Mouse (Mus musculus): Measurements from ENCODE around the gene Mael.
A peak's percentile ranks its signal among the peaks of the same experiment; 100 is the strongest.

The Mael gene

DNA sequence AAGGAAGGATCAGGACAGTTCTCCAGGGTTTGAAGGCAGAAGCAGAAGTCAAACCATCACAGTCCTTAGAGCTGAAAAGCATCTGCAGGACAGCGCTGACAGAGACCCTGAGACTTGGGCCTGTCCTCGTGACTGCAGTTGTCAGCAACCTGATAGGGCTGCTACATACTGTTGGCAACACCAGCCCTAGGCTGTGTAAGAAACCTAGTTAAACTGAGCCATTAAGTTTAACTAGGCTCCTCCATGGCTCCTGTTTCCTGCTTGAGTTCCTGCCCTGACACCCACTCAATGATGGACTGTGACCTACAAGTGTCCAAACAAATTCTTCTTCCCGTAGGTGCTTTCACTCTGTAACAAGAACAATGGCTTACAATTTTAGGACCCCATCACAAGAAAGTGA, 33.4 kb downstream of the Mael start:
- DNase-seq, result no peak

DNA sequence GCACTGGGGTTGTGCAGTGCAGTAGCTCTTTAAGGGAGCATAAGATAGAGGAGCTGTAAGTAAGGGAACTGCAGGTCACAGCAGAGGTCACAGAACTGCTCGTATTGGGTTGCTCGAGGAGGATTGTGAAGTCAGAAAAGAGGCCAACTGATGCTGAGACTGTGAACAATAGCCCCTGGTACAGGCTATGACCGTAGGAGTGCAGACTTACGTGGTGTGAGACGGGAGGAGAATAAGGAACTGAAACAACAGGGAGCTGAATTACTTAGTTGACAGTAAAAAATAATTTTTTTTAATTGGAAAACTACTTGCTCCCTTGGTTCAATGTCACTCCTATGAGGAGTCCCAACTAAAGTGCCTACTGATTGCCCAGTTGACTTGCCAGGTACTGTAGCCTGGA, 34.4 kb downstream of the Mael start:
- DNase-seq, result no peak

DNA sequence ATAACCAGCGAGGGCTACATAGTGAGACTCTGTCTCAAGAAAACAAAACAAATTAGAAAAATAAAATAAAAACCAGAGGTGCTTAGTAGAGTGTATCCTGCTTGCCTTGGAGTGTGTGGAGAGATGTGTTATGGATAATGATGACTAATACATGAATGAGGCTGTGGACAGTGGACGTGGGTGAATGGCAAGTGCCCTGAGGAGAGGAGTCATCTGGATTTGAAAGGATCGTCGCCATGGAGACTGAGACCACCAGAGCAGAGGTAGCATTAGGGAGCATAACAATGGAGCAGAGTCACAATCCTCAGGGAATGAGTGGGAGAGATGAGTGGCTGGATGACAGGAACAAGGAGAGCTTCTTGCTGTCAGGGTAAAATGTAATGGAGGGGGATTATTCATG, 48.7 kb downstream of the Mael start:
- no peak for DNase-seq

DNA sequence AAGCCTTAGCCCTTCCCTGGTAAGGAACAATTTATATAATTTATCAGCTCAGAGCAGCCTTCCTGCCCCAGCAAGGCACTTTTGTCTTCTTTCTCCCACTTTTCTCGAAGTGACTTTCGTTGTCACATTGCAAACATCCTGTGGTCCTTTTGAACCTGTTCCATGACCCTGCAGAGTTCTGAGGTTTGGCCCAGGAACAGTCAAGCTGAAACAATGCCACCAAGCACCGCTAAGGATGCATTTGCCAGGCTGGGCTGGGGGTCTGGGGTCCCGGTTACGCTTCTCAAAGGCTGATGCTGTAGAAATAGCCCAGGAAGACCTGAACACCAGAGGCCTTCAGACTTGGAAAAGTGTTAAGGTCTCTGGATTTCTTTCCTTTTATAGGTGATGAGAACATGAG, 53.2 kb downstream of the Mael start:
- no peak for DNase-seq

DNA sequence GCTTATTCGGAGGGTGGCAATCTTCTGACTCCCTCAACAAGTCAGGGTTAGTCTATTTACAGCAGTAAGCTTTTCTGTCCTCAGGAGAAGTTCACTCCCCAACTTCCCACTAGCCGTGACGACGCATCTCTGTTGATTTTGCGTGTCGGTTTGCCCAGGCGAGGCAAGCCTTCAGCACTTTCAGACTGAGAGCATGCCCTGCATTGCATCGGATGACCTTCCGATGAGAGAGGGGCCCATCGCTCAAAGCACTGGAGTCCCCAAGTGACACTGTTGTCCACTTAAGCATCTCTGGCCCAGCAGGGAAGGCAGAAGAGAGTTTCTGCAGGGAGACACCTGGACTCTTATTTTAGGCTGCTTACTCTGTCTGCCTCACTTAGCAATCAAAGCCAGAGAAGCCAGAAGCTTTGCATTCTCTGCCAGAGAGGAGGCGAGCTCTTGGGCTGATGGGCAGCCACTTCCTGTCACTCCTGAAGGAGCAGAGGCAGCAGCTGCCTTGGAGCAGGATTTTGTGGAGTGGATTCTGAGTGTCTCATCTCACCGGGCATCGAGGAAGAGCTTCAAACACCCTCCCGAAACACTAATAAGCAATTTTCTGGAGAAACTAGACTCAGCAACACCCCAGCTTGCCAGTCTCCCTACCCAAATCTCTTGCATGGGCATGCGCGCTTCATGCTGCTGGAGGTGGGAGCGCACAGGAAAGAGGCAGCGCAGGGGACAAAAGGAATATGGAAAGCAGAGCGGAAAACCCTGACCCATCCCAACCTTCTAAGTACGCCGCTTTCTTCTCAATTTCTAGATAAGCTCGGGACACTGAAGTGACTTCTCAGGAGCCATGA, 53.9 kb downstream of the Mael start:
- no peak for DNase-seq

DNA sequence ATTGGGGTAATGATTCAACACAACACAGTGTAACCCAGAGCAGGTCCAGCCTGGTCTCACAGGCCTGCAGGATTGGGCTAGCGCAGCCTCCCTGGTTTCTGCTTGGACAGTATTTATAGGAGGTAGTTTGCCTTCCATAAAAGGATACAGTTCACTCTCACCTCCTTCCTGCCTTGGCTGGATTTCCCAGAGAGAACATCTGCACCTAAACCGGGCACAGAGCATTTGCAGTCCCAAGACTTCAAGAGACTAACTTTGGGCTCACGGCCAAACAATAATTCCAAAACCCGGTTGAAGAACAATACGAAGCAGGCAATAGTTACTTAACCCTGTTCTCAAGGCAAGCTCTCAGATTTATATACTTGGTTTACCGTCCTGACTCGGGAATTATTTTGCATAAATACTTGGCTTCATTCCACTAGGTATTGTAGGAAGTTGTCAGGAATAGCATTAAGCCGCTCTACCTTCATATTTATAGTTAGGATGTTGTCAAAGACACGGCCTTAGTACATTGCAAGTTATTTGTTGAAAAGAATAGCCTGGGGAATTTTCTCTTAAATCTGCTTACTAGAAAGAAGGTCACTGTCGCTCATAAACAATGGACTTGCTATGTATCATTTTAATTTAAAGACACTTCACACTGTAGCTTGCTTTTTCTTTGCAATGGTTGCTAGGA, 55.5 kb downstream of the Mael start:
- DNase-seq, result no peak

DNA sequence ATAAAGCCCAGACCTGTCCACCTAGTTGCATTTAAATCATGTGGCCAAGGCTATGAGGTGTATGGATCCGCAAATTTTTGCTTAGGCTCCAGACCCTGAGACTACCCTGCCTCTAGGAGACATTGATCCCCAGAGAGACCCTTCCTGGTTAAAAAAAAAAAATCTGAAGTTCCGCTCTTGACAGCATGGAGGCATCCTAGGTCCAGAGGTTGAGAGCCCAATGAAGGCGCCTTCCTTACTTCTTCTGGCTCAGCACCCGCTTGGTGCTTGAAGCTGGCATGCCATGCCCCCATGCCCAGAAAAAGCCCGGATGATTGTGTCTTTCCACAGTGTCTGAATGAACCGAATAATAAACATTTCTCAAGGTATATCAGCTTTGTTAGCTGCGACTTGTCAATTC, 57.0 kb downstream of the Mael start:
- no peak for DNase-seq

DNA sequence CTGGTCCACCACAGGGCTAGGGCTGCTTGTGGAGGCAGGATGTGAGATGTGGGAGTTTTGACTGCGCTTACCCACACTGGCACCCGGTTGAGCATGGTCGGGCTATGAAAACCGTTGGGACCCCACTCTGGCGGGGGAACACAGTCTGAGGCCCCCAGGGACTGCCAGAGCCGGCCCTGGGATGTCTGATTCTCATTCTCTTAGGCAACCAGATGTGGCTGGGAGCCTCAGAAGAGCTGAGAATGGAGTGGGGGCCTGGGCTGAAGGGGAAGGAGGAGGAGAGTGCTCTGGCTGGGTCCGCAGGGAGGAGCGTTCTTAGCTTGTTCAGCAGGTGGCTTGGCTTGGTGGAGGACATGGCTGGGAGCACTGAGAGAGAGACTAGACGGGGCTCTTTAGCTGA, 64.9 kb downstream of the Mael start:
- no peak for DNase-seq

DNA sequence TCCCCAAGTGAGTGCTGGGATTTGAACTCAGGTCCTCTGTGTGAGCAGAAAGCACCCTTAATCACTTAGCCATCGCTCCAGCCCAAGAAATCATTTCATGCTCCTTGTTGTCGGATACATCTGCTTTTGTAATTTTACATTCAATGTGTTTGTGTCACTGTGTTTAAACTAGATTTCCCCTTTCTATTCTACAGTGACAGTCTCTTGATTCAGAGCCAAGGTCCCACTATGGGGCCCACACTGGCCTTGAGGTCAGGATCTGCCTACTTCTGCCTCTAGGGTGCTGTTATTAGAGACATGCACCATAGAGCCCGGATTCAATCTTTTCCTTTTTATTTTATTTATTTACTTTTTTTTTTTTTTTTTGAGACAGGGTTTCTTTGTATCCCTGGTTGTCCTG, 65.6 kb downstream of the Mael start:
- DNase-seq, result no peak

DNA sequence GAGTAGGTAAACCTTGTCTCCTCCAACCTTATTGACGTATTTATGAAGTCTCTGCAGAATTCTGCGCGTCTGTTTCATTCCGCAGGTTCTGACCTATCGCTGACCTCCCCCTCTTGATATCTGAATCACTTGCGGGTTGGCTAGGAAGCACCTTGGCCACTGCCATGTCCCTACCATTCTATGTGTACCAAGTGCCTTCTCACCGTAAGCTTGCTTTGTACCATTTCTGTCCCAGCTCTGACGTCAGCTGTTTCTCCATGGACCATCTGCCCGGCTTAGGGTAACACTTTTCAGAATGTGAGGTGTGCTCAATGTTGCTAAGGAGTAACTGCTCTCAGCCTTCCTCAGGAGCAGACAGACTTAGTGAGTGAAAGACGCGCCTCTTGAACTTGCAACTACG, 67.7 kb downstream of the Mael start:
- DNase-seq, result no peak

DNA sequence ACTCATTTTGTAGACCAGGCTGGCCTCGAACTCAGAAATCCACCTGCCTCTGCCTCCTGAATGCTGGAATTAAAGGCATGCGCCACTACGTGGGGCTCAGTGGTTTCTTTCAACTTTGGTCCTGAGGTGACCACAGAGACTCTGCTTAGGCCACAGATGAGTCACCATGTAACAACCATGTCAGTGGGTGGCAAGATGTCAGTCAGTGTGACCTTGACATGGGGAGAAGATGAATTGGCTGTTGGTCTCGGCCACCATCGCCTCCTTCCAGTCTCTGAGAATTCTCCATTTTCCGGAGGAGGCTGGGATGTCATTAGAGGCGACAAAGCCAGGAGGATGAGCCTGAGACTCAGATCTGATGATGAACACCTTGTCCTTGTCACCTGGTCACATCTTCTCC, 68.8 kb downstream of the Mael start:
- DNase-seq, result no peak

DNA sequence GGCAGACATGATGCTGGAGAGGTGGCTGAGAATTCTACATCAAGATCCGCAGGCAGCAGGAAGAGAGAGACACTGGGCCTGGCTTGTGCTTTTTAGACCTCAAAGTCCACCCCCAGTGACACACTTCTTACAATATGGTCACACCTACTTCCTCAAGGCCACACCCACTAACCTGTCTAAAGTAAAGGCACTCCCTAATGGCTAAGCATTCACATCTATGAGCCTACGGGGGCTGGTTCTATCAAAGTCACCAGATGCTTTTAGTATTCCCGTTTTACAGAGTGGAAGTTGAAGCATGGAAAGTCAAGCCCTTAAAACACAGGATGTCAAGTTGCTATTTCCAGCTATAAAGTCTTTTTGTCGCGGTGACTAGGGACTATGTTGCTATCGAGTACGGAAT, 70.5 kb downstream of the Mael start:
- no peak for DNase-seq

DNA sequence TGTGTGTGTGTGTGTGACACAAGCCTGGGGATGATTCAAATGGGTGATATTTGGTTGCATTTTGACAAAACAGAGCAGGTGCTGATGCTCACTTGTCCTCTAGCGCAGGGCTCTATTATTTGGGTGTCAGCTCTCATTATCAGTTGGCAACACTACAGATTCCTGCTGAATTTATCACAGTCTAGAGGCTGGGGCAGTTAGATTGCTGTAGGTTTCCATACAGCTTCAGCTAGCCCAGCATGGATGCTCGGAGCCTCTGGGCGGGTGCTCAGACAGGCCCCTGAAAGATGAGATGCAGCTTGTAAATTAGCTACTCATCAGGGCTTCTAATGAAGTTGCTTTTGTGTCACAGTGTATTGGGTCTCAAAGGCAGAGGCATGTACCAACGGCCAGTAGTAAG, 71.1 kb downstream of the Mael start:
- DNase-seq, result no peak

DNA sequence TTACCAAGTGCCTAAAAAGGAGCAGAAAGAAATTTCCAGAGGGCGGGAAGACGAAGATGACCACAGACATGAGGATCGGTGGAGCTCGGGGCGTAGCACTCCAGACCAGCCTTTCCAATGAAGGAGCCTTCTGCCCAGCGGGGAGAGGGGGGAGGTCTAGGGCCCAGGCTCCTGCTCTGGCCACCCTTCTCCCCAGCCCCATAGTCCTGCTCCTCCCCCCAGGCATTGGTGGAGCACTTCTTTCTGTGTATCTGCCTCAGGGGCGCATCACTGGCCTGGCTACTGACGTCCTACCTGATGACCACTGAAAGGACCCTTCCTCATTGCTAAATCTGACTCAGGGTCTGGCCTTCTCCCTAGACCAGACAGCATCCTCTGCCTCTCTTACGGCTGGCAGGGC, 73.4 kb downstream of the Mael start:
- no peak for DNase-seq

DNA sequence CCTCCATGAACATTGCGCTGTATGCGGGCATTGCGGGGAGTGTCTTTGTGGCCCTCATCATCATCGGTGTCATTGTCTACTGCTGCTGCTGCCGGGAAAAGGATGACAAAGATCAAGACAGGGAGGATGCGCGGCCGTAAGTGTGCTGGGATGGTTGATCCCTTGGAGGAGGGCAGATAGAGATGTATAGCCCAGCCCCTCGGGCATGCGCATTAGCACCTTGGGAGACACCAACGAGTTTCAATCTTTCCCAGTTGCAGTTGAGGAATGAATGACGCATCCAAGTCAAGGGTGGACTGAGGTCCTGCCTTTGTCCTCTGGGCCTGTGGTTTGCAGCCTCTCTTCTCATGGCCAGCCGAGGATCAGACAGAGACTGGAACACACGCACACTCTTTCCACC, 74.0 kb downstream of the Mael start:
- DNase-seq, result no peak

DNA sequence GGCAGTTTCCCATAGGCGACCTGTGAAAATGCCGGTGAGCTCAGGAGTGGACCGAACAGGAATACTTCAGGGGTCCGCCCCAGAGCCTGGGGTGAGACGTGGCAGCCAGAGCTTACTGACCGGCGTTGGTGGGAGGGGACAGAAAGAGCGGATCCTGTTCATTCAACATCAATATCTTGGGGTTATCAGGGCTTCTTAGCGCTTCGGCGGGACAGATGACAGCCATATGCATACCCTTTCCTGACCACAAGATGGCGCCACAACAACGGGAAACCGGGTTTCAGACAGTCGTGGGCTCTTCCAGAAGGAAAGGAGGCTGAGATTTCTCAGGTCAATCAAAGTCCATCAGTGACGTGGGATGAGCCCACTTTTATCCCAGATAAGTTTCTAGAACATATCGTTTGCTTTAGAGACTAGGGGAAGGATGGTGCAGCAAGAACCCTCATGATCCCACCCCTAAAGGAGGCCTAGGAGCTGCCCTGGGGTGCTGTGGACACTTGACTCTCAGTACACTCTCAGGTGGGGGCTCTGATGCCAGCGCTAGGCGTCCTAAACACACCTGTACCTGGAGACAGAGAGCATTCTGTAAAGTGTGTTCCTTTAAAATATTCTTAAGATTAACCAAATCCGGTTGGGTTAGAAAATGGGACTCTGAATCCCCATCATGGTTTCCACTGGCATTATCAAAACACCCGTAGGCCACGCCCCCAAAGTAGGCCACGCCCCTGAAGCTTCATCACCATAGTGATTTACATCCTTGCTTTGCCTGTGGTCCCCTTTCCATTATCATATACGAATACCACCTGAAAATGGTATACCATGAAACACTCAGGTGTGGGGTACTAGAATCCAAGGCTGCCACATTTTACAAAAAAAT, 77.7 kb downstream of the Mael start:
- peak; percentile 67 for DNase-seq

DNA sequence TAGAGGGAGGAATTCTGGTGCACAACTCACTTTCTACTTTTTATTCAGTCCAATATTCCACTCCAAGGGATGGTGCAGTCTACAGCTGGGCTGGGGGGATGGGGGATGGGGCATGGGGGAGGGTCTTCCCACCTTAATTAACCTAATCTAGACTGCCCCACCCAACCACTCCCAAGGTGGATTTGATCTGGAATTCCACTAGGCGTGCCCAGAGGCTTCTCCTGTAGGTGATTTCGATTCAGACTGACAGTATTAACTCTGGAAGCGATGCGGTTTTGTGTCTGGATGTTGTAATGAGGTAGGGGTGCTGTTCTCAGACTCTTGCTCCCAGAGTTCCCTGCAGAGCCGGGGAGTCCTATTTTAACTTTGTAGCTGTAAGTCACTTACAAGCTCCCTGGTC, 78.4 kb downstream of the Mael start:
- DNase-seq, result no peak

DNA sequence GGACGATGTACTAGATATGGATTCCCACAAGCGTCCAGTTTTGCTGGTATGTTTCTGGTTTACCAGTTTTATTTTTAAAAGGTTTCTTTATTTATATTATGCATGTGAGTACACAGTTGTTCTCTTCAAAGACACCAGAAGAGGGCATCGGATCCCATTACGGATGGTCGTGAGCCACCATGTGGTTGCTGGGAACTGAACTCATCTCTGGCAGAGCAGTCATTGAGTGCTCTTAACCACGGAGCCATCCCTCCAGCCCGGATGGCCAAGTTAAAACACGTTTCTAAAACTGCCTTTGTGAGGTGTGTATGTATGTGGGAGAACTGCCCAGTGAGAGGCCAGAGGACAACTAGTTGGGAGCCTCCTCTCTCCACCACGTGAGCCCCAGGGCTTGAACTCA, 79.9 kb downstream of the Mael start:
- DNase-seq, result no peak

DNA sequence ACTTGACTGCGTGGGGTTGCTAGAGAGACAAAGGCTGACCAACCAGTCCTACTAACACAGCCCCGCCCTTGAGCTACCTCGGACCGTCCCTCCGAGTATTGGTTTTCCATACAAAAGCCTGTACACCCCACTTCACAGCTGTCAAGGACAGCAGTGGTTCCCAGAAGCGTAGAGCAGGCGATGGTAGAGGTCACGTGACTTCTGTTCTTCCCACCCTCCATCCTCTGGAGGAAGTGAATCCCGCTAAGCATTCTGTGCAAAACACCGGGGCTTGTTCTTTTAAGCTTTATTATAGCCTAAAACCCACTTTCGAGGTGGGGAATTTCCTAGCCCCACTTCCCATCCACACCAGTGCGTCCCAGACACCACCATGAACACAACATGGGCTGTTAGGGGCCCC, 80.8 kb downstream of the Mael start:
- no peak for DNase-seq

DNA sequence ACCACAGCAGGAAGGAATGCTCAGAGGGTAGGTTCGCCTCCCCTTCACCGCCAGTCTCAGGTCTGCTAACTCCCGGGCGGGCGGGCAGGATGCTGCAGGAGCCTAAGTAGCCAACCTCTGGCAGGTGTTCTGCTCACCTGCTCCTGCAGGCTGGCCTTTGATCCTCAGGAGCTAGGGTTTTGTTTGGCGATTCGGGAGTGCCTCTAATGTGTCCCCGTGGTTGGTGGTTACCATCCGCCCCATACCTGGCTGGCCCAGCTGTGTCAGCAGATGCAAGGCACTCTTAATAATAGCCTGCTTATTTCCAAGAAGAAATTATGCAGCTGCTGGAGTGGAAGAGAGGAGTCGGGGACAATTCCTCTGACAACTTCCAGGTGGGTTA, 83.4 kb downstream of the Mael start:
- no peak for DNase-seq

DNA sequence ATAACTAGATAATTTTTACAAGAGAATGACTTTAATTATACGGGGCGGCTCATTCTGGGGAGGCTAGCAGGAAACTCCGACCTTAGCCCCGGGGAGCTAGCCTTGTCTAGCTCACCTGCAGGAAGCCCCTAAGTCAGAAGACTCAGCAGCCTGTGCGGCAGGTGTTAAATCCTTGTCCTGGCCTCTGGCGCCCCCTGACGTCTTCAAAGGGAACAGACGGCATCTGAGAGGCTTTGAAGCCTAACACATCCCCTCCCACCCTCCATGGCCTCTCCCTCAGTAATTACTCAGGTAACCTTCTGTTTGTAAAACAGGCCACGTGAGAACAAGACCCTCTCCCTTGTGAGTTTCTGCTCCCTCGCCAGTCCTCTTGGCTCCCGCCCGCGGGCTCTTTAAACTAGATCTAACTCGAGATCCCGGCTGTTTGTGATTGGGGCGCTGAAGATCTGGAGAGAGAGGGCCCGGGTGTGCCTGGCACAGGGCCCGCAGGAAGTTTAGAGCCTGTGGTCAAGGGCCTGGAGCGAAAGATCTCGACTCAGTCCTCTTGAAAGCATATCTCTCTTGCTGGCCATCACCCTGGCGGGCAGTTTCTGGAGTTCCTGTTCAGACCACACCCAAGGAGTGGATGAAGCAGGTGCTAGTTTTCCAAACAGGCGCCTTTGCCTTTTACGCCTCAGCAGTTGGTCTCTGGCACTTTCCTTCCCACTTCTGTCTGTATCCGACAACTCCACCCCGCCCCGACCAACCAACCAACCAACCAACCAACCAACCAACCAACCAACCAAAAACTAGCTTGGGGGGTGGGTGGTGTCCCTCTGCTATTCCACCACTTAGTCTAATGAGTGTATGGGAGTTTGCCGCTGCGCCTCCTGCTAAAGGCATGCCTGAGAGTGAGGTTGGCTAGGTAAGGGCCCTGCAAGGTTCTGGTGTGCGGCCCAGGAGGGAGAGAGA, 84.1 kb downstream of the Mael start:
- DNase-seq, result peak; percentile 89

DNA sequence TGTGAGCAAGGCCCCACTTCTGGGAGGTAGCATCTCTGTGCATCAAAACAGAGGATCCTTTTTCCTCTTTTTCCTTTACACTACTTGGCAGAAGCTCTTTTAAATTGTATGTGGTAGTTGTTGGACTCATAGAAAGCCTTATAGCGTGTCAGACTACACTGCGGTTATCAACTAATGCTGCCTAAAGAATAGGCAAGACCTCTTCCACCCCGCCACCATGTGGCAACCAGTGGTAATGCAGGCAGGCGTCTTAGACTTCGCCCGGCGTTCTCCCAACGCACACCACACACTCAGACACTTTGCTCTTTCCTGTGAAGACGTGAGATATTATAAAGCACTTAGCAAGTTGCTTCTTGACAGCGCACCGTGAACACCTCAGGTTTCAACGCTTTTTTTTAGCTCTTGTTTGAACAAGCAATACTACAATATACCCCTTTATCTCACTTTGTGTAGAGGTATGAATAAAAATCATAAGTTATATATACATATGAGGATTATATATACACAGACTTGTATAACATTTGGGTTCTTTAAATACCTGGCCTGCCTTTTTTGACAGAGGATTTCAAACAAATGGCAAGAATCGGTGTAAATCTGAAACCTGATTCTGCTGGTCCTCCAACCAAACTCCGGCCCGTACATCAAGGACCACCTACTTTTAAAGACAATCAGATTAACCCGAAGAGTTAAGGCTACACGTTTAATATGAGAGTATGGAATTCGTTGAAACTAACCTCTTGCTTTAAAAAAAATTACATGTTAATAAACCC, 85.0 kb downstream of the Mael start:
- DNase-seq, result peak; percentile 96
